Mouse (Mus musculus) hindbrain, embryonic 13.5 days (tissue): ENCODE data around the gene Mmp23. TPM values are rescaled to one million over a fixed set of nuclear protein-coding genes. Genes with fewer than 3 reads are reported as not detected.
"Not testable (repeated sequence)": the region's sequence is repeated elsewhere in the genome, so short reads cannot be mapped to it uniquely, and the experiment has no call there.

ENCODE experiments used
- ATAC-seq: fragments of 200-750 bp; cut with Nextera tagmentation; 2 replicates; pipeline ENCODE4 v1.8.0; 2017; ENCODE audit warnings: moderate TSS enrichment; ENCODE audit not compliant: low FRiP score
- H3K27ac ChIP-seq: fragments of 300-500 bp; sonication (generic); 2 replicates; pipeline ENCODE4 v1.5.1; 2015; ENCODE audit warnings: inconsistent platforms, mild to moderate bottlenecking, moderate library complexity
- H3K27me3 ChIP-seq: fragments of 300-500 bp; sonication (generic); 2 replicates; pipeline ENCODE4 v1.6.1; 2015; ENCODE audit warnings: mild to moderate bottlenecking, inconsistent platforms
- H3K36me3 ChIP-seq: fragments of 300-500 bp; sonication (generic); 2 replicates; pipeline ENCODE4 v1.6.1; 2015; ENCODE audit warnings: mild to moderate bottlenecking, inconsistent platforms
- H3K4me1 ChIP-seq: fragments of 300-500 bp; sonication (generic); replicated peaks from 2 replicates; pipeline ENCODE4 v1.6.1; 2015; ENCODE audit warnings: inconsistent platforms
- H3K4me2 ChIP-seq: fragments of 300-500 bp; sonication (generic); 2 replicates; pipeline ENCODE4 v1.6.1; 2015; ENCODE audit warnings: inconsistent platforms, mild to moderate bottlenecking, moderate library complexity
- H3K4me3 ChIP-seq: fragments of 300-500 bp; sonication (generic); 2 replicates; pipeline ENCODE4 v1.5.1; 2015; ENCODE audit warnings: mild to moderate bottlenecking, inconsistent platforms
- H3K9ac ChIP-seq: fragments of 300-500 bp; sonication (generic); 2 replicates; pipeline ENCODE4 v1.6.1; 2015; ENCODE audit warnings: mild to moderate bottlenecking, inconsistent platforms
- H3K9me3 ChIP-seq: fragments of 300-500 bp; sonication (generic); 2 replicates; pipeline ENCODE4 v1.6.1; 2016; ENCODE audit warnings: inconsistent platforms
- WGBS: fragments of 180-500 bp; shearing (Covaris S2); methylation state at CpG from one replicate; pipeline ENCODE4 v1.1.7; 2015; 5-methylcytosine and 5-hydroxymethylcytosine counted together
- polyA plus RNA-seq: library from polyadenylated mRNA; unstranded; fragments of >200 nt; fragmentation: Nextera tagmentation; extraction: Ambion mirVana; gene quantifications from 2 replicates; pipeline ENCODE4 v1.2.1, GENCODE M21; 2015

Mmp23 gene
- 3.9 and 4.5 TPM in 2 replicates for polyA plus RNA-seq

- Histone ChIP-seq H3K27me3 (peaks cover 73% of the 10 kb centered on the region), H3K9me3 (no peaks in the 10 kb centered on the region), H3K4me1 (peaks cover 34% of the 10 kb centered on the region), H3K4me2 (peak within 1 kb of the TSS; percentile 66), H3K9ac (peak within 1 kb of the TSS; percentile 71), H3K4me3 (peak within 1 kb of the TSS; percentile 35), H3K36me3 (peaks cover 71% of the 10 kb centered on the region), H3K27ac (no peak within 1 kb of the TSS)
- WGBS, result under 1% methylated on average over 33 of the region's 33 CpGs
- ATAC-seq, result peak; percentile 41; the same call in 1 of the 2 replicates
These were observed at the start of gene Mmp23 for GRCm38 (mm10) chr4:155653086-155653450. Mmp23 (minus strand) TSS chr4:155653384.

DNA sequence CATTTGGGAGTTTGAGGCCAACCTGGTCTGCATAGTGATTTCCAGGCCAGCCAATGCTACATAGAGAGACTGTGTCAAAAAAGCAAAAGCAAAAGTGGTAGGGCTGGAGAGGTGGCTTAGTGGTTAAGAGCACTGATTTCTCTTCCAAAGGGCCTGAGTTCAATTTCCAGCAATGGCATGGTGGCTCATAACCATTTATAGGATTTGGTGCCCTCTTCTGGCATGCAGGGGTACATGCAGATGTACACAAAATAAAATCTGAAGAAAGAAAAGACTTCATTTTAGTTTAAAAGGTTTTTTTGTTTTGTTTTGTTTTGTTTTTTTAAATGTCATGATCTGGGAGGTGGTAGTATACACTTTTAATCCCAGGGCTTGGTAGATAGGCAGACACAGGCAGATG, 47.2 kb upstream of the Mmp23 start:
- Histone ChIP-seq H3K4me1 (peaks cover 20% of the 10 kb centered on the region), H3K27ac (no peak overlapping the region), H3K4me2 (no peak overlapping the region), H3K27me3 (peaks cover 11% of the 10 kb centered on the region), H3K36me3 (no peaks in the 10 kb centered on the region), H3K9ac (no peak overlapping the region), H3K9me3 (no peaks in the 10 kb centered on the region), H3K4me3 (no peak overlapping the region)
- ATAC-seq, result no peak

DNA sequence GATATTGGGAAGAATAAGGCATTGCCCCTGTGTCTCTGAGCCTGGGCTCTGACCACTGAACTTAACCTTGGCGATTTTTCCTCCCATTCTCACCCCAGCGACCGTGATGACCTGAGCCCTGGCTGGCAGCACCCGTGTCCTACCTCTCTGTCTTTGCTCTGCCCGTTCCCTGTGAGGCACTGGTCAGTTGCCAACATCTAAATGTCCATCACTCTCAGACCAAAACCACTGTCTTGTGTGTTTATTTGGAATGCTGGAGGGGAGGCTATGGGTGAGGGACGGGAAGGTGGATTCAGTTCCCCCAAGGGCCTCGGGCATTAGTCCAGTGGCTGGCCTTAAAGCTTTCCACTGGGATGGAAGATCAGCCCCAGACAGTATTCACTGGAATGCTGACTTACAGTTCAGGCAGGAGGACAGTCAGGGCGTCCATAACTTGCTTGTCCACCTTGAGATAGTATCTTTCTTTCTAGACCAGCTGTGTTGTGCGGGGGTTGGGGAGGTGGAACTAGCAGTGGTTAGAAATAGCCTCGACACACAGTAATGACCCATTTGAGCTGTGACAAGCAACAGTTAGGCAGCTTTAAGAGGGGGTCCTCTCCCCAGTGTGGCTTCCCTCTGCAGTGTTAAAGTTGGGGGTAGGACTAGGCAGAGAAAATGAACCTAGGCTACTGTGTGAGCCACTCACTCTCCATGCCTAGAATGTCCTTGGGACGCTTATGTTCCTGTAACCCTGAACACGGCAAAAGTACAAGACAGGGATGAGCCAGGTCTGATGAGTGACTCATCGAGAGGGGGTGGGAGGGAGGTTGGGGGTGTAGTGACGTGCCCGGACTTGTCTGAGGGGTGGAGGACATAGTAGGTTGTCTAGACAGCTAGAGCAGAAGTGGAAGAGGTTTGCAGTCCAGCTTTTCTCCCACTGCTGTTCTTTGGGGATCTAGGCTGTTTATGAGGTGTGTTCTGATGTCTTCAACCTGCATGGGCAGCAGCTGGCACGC, 43.4 kb upstream of the Mmp23 start:
- Histone ChIP-seq H3K27ac (no peak overlapping the region), H3K4me1 (peaks cover 28% of the 10 kb centered on the region), H3K27me3 (peaks cover 16% of the 10 kb centered on the region), H3K9me3 (no peaks in the 10 kb centered on the region), H3K4me3 (peak overlapping the region; percentile 65), H3K4me2 (peak overlapping the region; percentile 90), H3K36me3 (no peaks in the 10 kb centered on the region), H3K9ac (peak overlapping the region; percentile 86)
- WGBS, result 77% methylated on average over 16 of the region's 16 CpGs
- ATAC-seq, result no peak

- 84% methylated on average over 4 of the region's 4 CpGs for WGBS
These were observed 42.4 kb upstream of the Mmp23 start for GRCm38 (mm10) chr4:155695531-155696062.

DNA sequence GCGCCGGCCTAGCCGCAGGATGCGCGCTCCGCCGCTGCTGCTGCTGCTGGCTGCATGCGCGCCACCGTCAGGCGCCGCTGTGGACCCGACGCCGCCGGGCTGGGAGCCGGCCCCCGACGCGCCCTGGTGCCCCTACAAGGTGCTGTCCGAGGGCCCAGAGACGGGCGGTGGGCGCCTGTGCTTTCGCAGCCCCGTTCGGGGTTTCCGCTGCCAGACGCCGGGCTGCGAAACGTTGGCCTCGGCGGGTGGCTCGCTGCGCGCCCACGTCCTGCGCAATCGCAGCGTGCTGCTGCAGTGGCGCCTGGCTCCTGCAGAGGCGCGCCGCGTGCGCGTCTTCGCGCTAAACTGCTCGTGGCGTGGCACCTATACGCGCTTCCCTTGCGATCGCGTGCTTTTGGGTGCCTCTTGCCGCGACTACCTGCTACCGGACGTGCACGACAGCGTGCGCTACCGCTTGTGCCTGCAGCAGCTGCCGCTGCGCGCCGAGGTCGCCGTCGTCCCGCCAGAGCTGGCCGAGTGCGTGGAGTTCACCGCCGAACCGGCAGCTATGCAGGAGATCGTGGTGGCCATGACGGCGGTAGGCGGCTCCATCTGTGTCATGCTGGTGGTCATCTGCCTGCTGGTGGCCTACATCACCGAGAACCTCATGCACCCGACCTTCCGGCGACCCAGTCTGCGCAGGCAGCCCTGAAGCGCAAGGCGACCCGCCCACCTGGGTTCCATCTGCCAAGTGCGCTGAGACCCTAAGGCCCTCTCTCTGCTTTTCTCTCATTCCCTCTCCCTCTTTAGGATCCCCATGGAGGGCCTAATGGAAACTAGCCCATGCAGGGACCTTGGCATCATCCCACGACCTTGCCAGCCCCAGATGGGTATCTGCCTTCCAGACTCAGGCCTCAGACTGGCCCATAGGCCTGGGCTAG, 41.6 kb upstream of the Mmp23 start:
- peak overlapping the region; percentile 96 for H3K27ac ChIP-seq
- no peaks in the 10 kb centered on the region for H3K36me3 ChIP-seq
- H3K9me3 ChIP-seq, result no peaks in the 10 kb centered on the region
- ATAC-seq, result peak; percentile 87
- peak overlapping the region; percentile 65 for H3K4me3 ChIP-seq
- H3K4me2 ChIP-seq, result peak overlapping the region; percentile 90
- under 1% methylated on average over 88 of the region's 92 CpGs for WGBS
- peaks cover 23% of the 10 kb centered on the region for H3K27me3 ChIP-seq
- H3K9ac ChIP-seq, result peak overlapping the region; percentile 86
- peaks cover 28% of the 10 kb centered on the region for H3K4me1 ChIP-seq

More at GRCm38 (mm10) chr4:155695531-155696062, 42.4 kb upstream of the Mmp23 start:
- H3K4me1 ChIP-seq, result peaks cover 28% of the 10 kb centered on the region
- peaks cover 23% of the 10 kb centered on the region for H3K27me3 ChIP-seq
- no peak overlapping the region for H3K27ac ChIP-seq
- no peak; the same call in 1 of the 2 replicates for ATAC-seq
- peak overlapping the region; percentile 86 for H3K9ac ChIP-seq
- peak overlapping the region; percentile 90 for H3K4me2 ChIP-seq
- H3K9me3 ChIP-seq, result no peaks in the 10 kb centered on the region
- no peaks in the 10 kb centered on the region for H3K36me3 ChIP-seq
- H3K4me3 ChIP-seq, result peak overlapping the region; percentile 65

DNA sequence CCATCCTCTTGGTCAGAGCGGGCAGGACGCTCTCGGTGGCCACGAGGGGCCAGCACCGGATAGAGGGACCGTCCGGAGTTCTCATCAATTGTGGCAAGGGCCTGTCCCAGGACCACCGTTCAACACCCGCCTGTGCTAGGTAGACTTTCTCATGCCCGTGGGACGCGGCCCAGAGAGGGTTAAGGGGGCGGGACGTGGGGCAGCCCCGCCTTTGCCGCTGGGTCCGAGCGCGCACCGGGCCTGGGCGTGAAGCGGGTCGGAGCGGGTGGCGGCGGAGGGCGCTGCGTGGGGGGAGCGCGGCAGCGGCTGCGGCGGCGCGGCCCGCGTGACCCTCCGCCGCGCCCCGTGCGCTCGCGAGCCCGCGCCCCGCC, 40.9 kb upstream of the Mmp23 start, which contains the start of gene Fndc10:
Gene Fndc10 (plus strand): TSS at position 232 of the 371 bp plus-strand sequence.
- H3K36me3 ChIP-seq, result no peaks in the 10 kb centered on the region
- peak within 1 kb of the TSS; percentile 96 for H3K27ac ChIP-seq
- ATAC-seq, result peak; percentile 86
- H3K4me1 ChIP-seq, result peaks cover 28% of the 10 kb centered on the region
- H3K27me3 ChIP-seq, result peaks cover 23% of the 10 kb centered on the region
- H3K9ac ChIP-seq, result peak within 1 kb of the TSS; percentile 86
- H3K9me3 ChIP-seq, result no peaks in the 10 kb centered on the region
- H3K4me3 ChIP-seq, result peak within 1 kb of the TSS; percentile 65
- H3K4me2 ChIP-seq, result peak within 1 kb of the TSS; percentile 90
- under 1% methylated on average over 36 of the region's 47 CpGs for WGBS

DNA sequence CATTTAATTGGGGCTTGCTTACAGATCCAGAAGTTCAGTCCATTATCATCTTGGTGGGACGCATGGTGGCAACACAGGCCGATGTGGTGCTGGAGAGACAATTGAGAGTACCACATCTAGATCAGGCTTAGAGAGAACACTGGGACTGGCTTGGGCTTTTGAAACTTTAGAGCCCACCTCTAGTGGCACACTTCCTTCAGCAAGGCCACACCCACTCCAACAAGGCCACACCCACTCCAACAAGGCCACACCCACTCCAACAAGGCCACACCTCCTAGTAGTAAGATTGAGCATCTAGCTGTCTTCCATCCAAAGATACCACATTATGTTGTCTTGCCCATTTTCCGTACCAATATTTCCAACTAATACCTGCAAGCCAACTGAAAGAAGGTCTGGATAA, 39.2 kb upstream of the Mmp23 start:
- no peaks in the 10 kb centered on the region for H3K36me3 ChIP-seq
- no peak overlapping the region for H3K27ac ChIP-seq
- H3K4me3 ChIP-seq, result no peak overlapping the region
- 95% methylated on average over 3 of the region's 3 CpGs for WGBS
- peaks cover 23% of the 10 kb centered on the region for H3K27me3 ChIP-seq
- no peak for ATAC-seq
- H3K4me1 ChIP-seq, result peaks cover 28% of the 10 kb centered on the region
- H3K9ac ChIP-seq, result no peak overlapping the region
- no peaks in the 10 kb centered on the region for H3K9me3 ChIP-seq
- no peak overlapping the region for H3K4me2 ChIP-seq

DNA sequence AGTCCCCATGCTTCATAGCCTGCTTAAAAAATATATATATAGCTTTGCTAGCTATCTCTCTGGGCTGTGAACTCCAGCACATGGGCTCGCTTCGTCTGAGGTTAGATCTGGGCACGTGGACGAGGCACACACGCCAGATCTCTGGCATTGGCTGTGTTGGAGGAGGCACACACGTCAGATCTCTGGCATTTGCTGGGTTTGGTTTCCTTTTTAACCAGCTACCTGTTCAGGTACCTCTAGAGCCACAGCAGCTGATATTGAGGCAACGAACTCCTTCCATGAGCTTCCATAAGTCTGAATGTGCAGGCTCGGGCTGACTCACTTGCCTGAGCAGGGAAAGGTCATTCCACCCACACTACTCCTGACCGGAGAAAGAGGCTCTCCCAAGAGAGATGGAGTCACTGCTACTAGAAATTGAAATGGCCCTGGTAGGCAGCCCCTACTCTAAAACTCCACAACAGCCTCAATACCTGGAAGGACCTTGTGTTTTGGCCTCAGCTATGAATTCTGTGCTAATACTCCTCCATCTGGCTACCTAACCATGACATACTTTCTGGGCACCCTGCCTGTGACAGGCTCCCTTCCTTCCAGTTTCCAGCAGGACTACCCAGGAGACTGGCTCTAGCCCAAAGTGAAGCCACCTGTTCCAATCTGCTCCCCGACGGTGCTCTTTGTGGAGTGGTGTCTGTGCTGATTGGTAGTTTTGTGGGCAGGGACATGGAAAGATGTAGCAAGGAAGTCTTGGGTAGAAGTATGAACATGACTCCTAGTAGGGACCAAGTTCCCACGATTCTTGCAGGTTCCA, 37.6 kb upstream of the Mmp23 start:
- peaks cover 16% of the 10 kb centered on the region for H3K27me3 ChIP-seq
- no peak overlapping the region for H3K27ac ChIP-seq
- peaks cover 16% of the 10 kb centered on the region for H3K4me1 ChIP-seq
- H3K4me3 ChIP-seq, result no peak overlapping the region
- no peak overlapping the region for H3K9ac ChIP-seq
- no peaks in the 10 kb centered on the region for H3K9me3 ChIP-seq
- 86% methylated on average over 12 of the region's 12 CpGs for WGBS
- ATAC-seq, result no peak
- H3K36me3 ChIP-seq, result no peaks in the 10 kb centered on the region
- no peak overlapping the region for H3K4me2 ChIP-seq

DNA sequence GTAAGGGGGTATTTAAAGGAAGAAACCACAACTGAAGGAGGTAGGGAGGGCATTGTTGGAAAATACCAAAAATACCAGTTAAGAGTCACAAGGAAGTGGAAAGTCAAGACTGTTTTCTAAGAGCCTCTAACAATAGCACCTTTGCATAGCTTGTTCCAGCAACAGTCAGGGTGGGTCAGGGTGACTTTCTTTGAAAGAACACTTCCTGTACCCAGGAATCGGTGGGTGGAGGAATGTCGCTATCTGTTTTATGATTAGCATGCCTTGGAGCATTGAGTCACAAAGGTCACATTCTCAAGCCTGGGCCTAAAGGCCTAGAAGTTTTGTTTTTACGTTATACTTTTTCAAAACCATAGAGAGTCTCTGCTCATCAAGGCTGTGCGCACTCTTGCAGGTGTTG, 34.6 kb upstream of the Mmp23 start:
- H3K4me3 ChIP-seq, H3K9me3 ChIP-seq, H3K27ac ChIP-seq, H3K36me3 ChIP-seq, H3K27me3 ChIP-seq, H3K9ac ChIP-seq, ATAC-seq, H3K4me2 ChIP-seq, H3K4me1 ChIP-seq: not testable (repeated sequence)
- WGBS, result 97% methylated on average over 4 of the region's 4 CpGs

DNA sequence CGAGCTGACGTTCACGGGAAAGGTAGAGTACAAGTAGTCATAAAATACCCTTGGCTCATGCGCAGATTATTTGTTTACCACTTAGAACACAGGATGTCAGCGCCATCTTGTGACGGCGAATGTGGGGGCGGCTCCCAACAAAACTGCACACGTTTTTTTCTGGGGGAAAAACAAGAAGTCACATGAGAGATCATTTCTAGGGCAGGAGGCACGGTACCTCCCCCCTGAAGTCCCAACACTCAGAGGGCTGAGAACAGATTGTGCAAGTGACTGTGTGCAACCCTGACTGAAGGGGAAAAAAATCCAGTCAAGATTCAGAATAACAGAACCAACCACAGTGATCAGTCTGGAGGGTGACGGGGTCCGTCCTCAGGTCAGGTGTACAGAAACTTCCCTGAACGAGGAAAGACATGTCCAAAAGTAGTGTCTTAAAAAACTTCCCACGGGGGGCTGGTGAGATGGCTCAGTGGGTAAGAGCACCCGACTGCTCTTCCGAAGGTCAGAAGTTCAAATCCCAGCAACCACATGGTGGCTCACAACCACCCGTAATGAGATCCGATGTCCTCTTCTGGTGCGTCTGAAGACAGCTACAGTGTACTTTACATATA, 30.6 kb upstream of the Mmp23 start:
- WGBS, result 88% methylated on average over 16 of the region's 19 CpGs
- H3K9me3 ChIP-seq, H3K4me1 ChIP-seq, H3K4me2 ChIP-seq, H3K9ac ChIP-seq, H3K4me3 ChIP-seq, H3K27me3 ChIP-seq, ATAC-seq, H3K36me3 ChIP-seq, H3K27ac ChIP-seq: not testable (repeated sequence)

DNA sequence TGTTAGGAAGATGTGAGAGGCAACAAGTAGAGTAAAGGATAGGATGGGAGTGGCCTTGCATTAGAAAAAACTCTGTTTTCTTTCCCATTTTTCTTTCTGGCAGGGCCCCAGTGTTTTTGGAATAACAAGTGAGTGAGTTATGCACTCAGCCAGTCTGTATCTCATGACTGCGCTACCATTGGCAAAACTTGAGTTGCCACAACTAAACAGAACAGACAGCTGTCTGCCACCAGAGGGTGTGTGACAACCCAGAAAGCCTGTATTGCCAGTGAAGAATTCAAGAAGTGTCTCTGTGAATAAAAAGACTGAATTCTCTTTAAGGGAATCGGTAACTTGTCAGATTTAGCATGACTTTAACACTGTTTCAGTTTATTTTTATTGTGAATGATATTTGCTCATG, 22.8 kb upstream of the Mmp23 start:
- no peak overlapping the region for H3K4me3 ChIP-seq
- H3K36me3 ChIP-seq, result no peaks in the 10 kb centered on the region
- 0 out of 2 replicates have a peak, but pooled peaks cover 5% of the 10 kb centered on the region for H3K27me3 ChIP-seq
- no peak overlapping the region for H3K27ac ChIP-seq
- no peaks in the 10 kb centered on the region for H3K9me3 ChIP-seq
- ATAC-seq, result no peak
- H3K9ac ChIP-seq, result no peak overlapping the region
- no peaks in the 10 kb centered on the region for H3K4me1 ChIP-seq
- H3K4me2 ChIP-seq, result no peak overlapping the region
- 85% methylated on average over 2 of the region's 2 CpGs for WGBS
